Mouse (Mus musculus): ENCODE measurements around the gene Gm8890. TPM values are rescaled to one million over a fixed set of nuclear protein-coding genes. Genes with fewer than 3 reads are reported as not detected.
"Not testable (repeated sequence)": the region's sequence is repeated elsewhere in the genome, so short reads cannot be mapped to it uniquely, and the experiment has no call there.

The Gm8890 gene
- polyA plus RNA-seq (2015; fragmentation: Nextera tagmentation; extraction: Ambion mirVana) = not detected in 2 replicates

DNA sequence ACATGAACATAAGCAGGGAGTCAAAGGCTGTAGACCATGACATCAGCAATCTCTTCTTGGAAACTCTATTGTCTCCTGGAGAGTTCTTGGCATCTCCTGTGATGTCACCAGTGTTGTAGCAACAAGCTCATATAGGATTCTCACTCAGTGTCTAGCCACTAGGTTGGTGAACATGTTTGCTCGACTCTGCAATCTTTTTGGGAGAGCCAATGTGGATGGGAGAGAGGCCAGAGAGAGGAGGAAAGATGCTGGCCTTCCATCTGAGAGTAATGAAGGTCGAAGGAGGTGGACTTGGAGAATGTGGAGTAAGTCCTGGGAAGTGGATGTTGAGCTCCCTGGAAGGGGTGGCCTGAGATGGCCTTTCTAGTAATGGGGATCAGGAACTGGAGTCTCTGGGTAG, at the start of gene Gm8890:
Gm8890 (plus strand) TSS at position 301 of the 400 bp plus-strand sequence.
- not testable (repeated sequence) for H3K27me3 ChIP-seq; H3K27ac ChIP-seq; H3K4me3 ChIP-seq; H3K9me3 ChIP-seq; H3K4me2 ChIP-seq; ATAC-seq (ENCODE audit: insufficient number of reproducible peaks, insufficient read depth, low FRiP score, low TSS enrichment, low read depth); H3K9ac ChIP-seq; H3K36me3 ChIP-seq; H3K4me1 ChIP-seq
- 38% methylated on average over 1 of the region's 2 CpGs for WGBS

DNA sequence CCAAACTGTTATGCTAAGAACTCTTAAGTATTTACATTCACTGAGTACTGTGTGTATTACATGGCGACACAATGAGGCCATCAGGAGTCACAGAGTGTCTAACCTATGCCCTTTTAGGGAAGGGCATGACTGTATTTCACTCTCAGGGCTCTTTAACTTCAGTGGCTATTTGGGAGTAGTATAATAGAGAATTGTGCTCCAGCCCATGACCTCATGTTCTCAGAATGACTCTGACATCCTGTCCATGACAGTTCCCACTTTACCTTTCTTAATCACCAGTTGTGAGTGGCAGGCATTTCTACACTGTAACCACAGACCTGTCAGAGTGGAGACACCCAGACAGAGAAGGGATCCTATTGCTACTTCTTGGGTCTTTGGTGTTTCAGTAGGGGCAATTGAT, 388 bp downstream of the Gm8890 start:
- not testable (repeated sequence) for H3K9ac ChIP-seq; H3K4me3 ChIP-seq; H3K36me3 ChIP-seq; H3K4me1 ChIP-seq; ATAC-seq (ENCODE audit: insufficient number of reproducible peaks, insufficient read depth, low FRiP score, low TSS enrichment, low read depth); H3K27ac ChIP-seq; H3K9me3 ChIP-seq; H3K27me3 ChIP-seq; H3K4me2 ChIP-seq
- WGBS = 67% methylated on average over 1 of the region's 1 CpGs

Other genes with a start within 250 kb of the Gm8890 start
- not detected in 2 replicates for gene Gm8879, start 128.4 kb upstream of the Gm8890 start, polyA plus RNA-seq (2015; fragmentation: Nextera tagmentation; extraction: Ambion mirVana)
- gene Gm5861, start 73.0 kb upstream of the Gm8890 start, polyA plus RNA-seq (2015; fragmentation: Nextera tagmentation; extraction: Ambion mirVana) = not detected in 2 replicates
- gene Speer1, start 85.5 kb downstream of the Gm8890 start, polyA plus RNA-seq (2015; fragmentation: Nextera tagmentation; extraction: Ambion mirVana) = not detected in 2 replicates
- gene Gm8897, start 160.4 kb downstream of the Gm8890 start, polyA plus RNA-seq (2015; fragmentation: Nextera tagmentation; extraction: Ambion mirVana) = not detected in 2 replicates
- gene Gm8906, start 246.7 kb downstream of the Gm8890 start, polyA plus RNA-seq (2015; fragmentation: Nextera tagmentation; extraction: Ambion mirVana) = not detected in 2 replicates